Mouse (Mus musculus) stomach, postnatal 0 days (tissue): ENCODE data around the gene Mfsd10. TPM values are rescaled to one million over a fixed set of nuclear protein-coding genes. Genes with fewer than 3 reads are reported as not detected.

Experiments used
- ATAC-seq: fragments of 200-750 bp; cut with Nextera tagmentation; 2 replicates; pipeline ENCODE4 v1.8.0; 2017; ENCODE audit not compliant: low FRiP score, low TSS enrichment
- DNase-seq: peaks from one replicate; pipeline ENCODE4 v3.0.0-alpha.2; 2016; ENCODE audit warnings: low spot score
- H3K27ac ChIP-seq: fragments of 300-500 bp; sonication (generic); replicated peaks from 2 replicates; pipeline ENCODE4 v1.5.1; 2014; ENCODE audit warnings: mild to moderate bottlenecking, control low read depth
- H3K27me3 ChIP-seq: fragments of 300-500 bp; sonication (generic); 2 replicates; pipeline ENCODE4 v1.6.1; 2014; ENCODE audit warnings: low read length; ENCODE audit not compliant: control insufficient read depth, insufficient read depth
- H3K36me3 ChIP-seq: fragments of 300-500 bp; sonication (generic); 2 replicates; pipeline ENCODE4 v1.6.1; 2014; ENCODE audit warnings: low read length, mixed read lengths; ENCODE audit not compliant: control insufficient read depth, insufficient read depth
- H3K4me1 ChIP-seq: fragments of 300-500 bp; sonication (generic); replicated peaks from 2 replicates; pipeline ENCODE4 v1.6.1; 2014; ENCODE audit warnings: antibody characterized with exemption; ENCODE audit not compliant: control insufficient read depth, insufficient read depth
- H3K4me2 ChIP-seq: fragments of 300-500 bp; sonication (generic); replicated peaks from 2 replicates; pipeline ENCODE4 v1.6.1; 2014; ENCODE audit warnings: low read depth, mild to moderate bottlenecking, control low read depth, moderate library complexity
- H3K4me3 ChIP-seq: fragments of 300-500 bp; sonication (generic); 2 replicates; pipeline ENCODE4 v1.5.1; 2014; ENCODE audit warnings: low read depth, low read length, control low read depth
- H3K9ac ChIP-seq: fragments of 300-500 bp; sonication (generic); 2 replicates; pipeline ENCODE4 v1.6.1; 2014; ENCODE audit warnings: mild to moderate bottlenecking, low read length, control low read depth, mixed read lengths
- H3K9me3 ChIP-seq: fragments of 300-500 bp; sonication (generic); 2 replicates; pipeline ENCODE4 v1.6.1; 2016; ENCODE audit warnings: low read length; ENCODE audit not compliant: control insufficient read depth
- CTCF ChIP-seq: IDR thresholded peaks from 2 replicates; pipeline ENCODE4 v1.5.1; 2016; ENCODE audit warnings: antibody characterized with exemption, low read depth, mild to moderate bottlenecking, moderate library complexity
- EP300 ChIP-seq: optimal IDR thresholded peaks from 2 replicates; pipeline ENCODE3; 2016; ENCODE audit warnings: antibody characterized with exemption
- WGBS: fragments of 180-500 bp; shearing (Covaris S2); extraction: QIAGEN DNeasy Blood & Tissue Kit; methylation state at CpG from one replicate; pipeline ENCODE4 v1.1.7; 2014; 5-methylcytosine and 5-hydroxymethylcytosine counted together
- polyA plus RNA-seq: library from polyadenylated mRNA; unstranded; fragments of >200 nt; fragmentation: Nextera tagmentation; extraction: Ambion mirVana; gene quantifications from 2 replicates; pipeline ENCODE4 v1.2.1, GENCODE M21; 2015

The Mfsd10 gene
- polyA plus RNA-seq, 1 experiment from 2014 or later = 57.4 TPM

- ATAC-seq (no peak), DNase-seq (no peak)
- Histone ChIP-seq H3K9me3 (no peaks in the 10 kb centered on the region), H3K4me3 (no peak overlapping the region), H3K9ac (no peak overlapping the region), H3K4me1 (no peaks in the 10 kb centered on the region), H3K27me3 (no peaks in the 10 kb centered on the region), H3K27ac (no peak overlapping the region), H3K36me3 (no peaks in the 10 kb centered on the region), H3K4me2 (no peak overlapping the region)
- WGBS = 68% methylated on average over 5 of the region's 5 CpGs
- TF ChIP-seq CTCF = no peak
- no peak for TF ChIP-seq EP300
These were observed 45.5 kb downstream of the Mfsd10 start for GRCm38 (mm10) chr5:34591388-34592004.

- DNase-seq (no peak), ATAC-seq (no peak)
- Histone ChIP-seq H3K27ac (no peak overlapping the region), H3K4me3 (no peak overlapping the region), H3K9ac (no peak overlapping the region), H3K4me1 (no peaks in the 10 kb centered on the region), H3K27me3 (no peaks in the 10 kb centered on the region), H3K9me3 (no peaks in the 10 kb centered on the region), H3K4me2 (no peak overlapping the region), H3K36me3 (no peaks in the 10 kb centered on the region)
- TF ChIP-seq CTCF = no peak
- no peak for TF ChIP-seq EP300
- WGBS = 58% methylated on average over 4 of the region's 4 CpGs
These were observed 46.3 kb downstream of the Mfsd10 start for GRCm38 (mm10) chr5:34590702-34591101.

- no peak overlapping the region for H3K27ac ChIP-seq
- no peaks in the 10 kb centered on the region for H3K9me3 ChIP-seq
- DNase-seq = no peak
- no peak overlapping the region for H3K4me2 ChIP-seq
- no peak overlapping the region for H3K9ac ChIP-seq
- H3K4me1 ChIP-seq = no peaks in the 10 kb centered on the region
- no peaks in the 10 kb centered on the region for H3K36me3 ChIP-seq
- no peak for TF ChIP-seq EP300
- TF ChIP-seq CTCF = no peak
- WGBS = 45% methylated on average over 5 of the region's 5 CpGs
- no peaks in the 10 kb centered on the region for H3K27me3 ChIP-seq
- ATAC-seq = no peak
- H3K4me3 ChIP-seq = no peak overlapping the region
These were observed 47.0 kb downstream of the Mfsd10 start for GRCm38 (mm10) chr5:34590059-34590458.

- WGBS = 88% methylated on average over 5 of the region's 5 CpGs
- no peak for TF ChIP-seq EP300
- no peak for TF ChIP-seq CTCF
- Histone ChIP-seq H3K4me3 (no peak overlapping the region), H3K27ac (no peak overlapping the region), H3K36me3 (no peaks in the 10 kb centered on the region), H3K27me3 (no peaks in the 10 kb centered on the region), H3K4me1 (no peaks in the 10 kb centered on the region), H3K9ac (no peak overlapping the region), H3K9me3 (no peaks in the 10 kb centered on the region), H3K4me2 (no peak overlapping the region)
- DNase-seq (no peak), ATAC-seq (no peak)
These were observed 49.1 kb downstream of the Mfsd10 start for GRCm38 (mm10) chr5:34587881-34588280.

GRCm38 (mm10) chr5:34585216-34585615, 51.8 kb downstream of the Mfsd10 start:
- ATAC-seq = no peak

More at GRCm38 (mm10) chr5:34585216-34585615, 51.8 kb downstream of the Mfsd10 start:
- 65% methylated on average over 5 of the region's 5 CpGs for WGBS
- Histone ChIP-seq H3K9ac (no peak overlapping the region), H3K4me2 (no peak overlapping the region), H3K4me3 (no peak overlapping the region), H3K4me1 (no peaks in the 10 kb centered on the region), H3K36me3 (no peaks in the 10 kb centered on the region), H3K27ac (no peak overlapping the region), H3K9me3 (no peaks in the 10 kb centered on the region), H3K27me3 (no peaks in the 10 kb centered on the region)
- TF ChIP-seq EP300 (no peak), CTCF (no peak)
- DNase-seq = no peak

Other genes starting within 250 kb of the Mfsd10 start
- gene Tnip2, start 123.2 kb downstream of the Mfsd10 start, polyA plus RNA-seq = 16.2 and 17.7 TPM in 2 replicates
- 4.2 and 4.9 TPM in 2 replicates for gene Sh3bp2, start 111.4 kb downstream of the Mfsd10 start, polyA plus RNA-seq
- 68.6 and 69.3 TPM in 2 replicates for gene Add1, start 63.5 kb downstream of the Mfsd10 start, polyA plus RNA-seq
- gene Nop14, start 22.9 kb upstream of the Mfsd10 start, polyA plus RNA-seq = 13.1 and 14.2 TPM in 2 replicates
- gene Grk4, start 23.2 kb upstream of the Mfsd10 start, polyA plus RNA-seq = 1.2 and 2.0 TPM in 2 replicates
- gene Htt, start 124.5 kb upstream of the Mfsd10 start, polyA plus RNA-seq = 3.0 and 3.5 TPM in 2 replicates